Mouse (Mus musculus): Measurements from ENCODE around the gene Gm12569.

Gm12569 gene

DNA sequence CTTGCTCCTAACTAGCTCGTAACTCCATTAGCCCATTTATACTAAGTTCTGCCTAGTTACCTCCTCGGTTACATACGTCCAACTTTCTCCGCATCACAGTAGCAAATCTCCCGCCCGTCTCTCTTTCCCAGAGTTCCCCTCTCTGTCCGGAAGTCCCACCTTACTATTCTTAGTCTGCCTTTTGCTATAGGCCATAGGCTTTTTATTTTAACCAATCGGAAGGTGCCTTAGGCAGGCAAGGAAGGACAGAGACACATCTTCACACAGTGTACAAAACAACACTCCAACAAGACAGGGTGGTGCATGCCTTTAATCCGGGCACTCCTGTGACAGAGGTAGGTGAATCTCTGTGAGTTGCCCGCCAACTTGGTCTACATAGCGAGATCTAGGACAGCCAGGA lies at the start of gene Gm12569:
TSS of gene Gm12569 (plus strand) at position 166 of the 400 bp plus-strand sequence.
- DNase-seq (ENCODE audit: low read depth): no peak

DNA sequence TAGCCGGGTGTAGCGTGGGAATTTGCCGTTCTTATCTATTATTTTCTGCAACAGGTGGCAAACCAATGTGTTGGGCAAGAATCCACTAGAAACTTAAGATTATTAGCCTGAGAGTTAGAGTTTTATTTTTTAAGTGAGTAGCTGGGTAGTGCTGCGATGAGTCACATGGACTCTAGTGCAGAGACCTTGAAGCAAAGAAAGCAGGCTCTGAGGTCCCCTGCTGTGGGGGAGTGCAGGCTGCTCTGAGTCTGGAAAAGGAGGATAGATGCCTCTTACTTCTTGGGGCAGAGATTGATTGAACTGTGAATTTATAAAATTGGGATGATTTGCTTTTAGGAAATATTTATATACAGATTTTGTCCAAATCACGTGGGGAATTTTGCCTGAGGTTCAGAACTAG lies 17.5 kb upstream of the Gm12569 start:
- no peak for DNase-seq (ENCODE audit: low read depth)

DNA sequence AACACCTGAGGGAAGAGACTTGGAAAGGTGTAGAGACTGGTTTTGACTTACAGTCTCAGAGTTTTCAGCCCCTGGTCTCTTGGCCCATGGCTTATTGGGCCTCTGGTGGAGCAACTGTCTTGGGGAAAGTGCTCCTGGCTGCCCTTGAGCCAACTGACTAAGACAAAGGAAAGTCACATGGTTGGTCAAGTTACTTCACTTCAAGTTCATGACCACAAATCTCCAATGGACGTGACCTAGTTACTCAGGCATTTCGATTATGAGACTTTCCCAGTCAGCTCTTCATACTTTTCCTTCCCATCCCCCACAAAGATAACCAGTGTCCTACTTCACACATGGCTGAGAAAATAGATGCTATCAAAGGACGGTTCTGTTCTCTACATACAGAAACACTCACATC lies 12.5 kb upstream of the Gm12569 start:
- DNase-seq (ENCODE audit: low read depth): no peak

DNA sequence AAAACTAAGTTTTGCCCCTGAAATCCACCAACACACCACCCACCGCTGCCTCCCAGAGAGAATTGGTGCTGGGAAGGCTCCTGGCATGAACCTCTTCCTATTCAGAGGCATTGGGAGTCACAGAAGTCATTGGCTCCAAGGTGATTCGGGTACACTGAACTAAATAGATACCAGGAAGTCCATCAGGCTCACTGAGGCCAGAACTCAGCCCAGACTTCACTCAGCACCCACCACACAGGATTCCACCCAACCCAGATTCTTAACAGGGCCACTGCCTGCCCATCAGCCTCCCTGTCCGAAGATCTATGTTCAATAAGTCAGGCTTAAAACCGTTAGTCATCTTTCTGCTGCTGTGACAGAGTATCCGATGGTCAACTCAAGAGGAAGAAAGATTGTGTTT lies 8.8 kb upstream of the Gm12569 start:
- DNase-seq (ENCODE audit: low read depth): no peak

DNA sequence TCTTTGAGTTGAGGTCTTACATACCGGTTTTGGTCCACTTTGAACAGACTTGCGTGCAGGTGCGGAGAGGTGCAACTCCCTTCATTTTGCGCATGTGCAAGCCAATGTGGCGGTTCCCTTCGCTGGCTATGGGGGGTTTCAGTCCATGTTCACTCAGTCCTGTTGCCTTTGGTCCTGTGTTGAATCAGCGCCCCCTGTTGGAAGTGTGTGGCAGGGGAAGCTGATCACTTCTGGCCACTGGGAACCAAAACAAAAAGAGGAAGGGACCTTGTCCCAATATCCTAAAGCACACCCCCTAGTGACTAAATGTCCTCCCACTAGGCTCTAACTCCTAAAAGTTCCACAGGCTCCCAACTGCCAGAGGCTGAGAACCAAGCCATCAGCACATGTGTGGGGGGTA lies 6.3 kb upstream of the Gm12569 start:
- no peak for DNase-seq (ENCODE audit: low read depth)

DNA sequence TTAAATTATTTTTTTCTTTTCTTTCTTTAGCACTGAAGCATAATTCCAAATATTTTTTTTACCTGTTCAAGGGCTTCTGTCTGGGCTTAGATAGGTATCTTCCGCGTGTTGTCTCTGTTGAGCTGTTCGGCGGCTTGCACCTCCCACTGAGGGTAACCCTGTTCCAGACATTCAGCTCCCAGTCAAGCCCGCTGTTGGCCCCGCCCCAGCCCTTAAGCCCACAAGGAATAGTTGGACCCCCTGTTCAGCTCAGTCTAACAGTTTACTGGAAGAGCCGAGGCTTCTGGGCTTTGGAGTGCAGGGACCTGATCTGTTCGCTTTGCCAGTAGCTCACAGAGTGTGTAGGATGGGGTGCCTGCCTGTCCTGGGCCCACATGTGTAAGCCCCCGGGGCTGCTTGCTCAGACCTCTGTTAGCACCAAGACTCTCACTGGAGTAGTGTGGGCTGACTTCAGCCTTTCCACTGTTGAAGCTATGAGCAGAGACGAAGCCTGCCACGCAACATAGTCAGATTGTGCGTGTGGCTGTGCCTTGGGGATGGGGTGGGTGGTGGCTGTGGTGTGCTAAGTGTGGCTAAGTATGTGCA lies 785 bp upstream of the Gm12569 start:
- no peak for DNase-seq (ENCODE audit: low read depth)

DNA sequence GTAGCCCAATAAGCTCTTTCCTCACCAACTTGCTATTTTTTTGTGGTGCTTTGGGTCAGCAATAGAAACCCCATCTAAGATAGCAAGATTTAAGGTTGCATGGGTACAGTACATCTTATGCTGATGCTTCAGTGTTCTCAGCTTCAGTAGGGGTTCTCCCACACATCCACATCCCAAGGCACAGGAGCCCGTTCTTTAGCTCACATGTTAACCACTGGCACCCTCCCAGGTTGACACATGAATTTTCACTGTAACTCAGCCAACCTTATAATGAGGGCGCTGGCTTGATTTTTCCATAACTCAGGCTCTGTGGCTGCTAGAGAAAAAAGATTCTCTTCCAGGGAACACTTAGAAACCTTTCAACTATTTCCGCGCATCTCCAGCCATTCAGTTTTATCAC lies 6.8 kb downstream of the Gm12569 start:
- DNase-seq (ENCODE audit: low read depth): no peak

DNA sequence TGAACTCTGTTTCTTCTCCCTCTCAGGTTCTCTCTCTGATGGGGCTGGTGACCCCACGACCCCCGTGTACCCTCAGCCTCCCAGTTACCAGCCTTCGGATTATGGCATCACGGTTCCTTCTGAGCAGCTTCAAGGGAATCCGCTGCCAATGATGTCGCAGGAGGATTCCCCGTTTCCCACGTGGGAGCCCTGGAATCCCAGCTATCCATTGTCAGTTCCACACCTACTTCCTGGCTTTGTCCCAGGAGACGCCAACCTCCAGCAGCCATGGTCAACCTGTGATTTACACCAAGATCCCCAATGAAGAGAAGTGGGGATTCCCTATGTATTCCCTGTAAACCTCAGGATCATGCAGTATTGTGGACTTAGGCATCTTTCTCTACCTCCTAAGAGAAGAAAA lies 14.4 kb downstream of the Gm12569 start:
- DNase-seq (ENCODE audit: low read depth): no peak

DNA sequence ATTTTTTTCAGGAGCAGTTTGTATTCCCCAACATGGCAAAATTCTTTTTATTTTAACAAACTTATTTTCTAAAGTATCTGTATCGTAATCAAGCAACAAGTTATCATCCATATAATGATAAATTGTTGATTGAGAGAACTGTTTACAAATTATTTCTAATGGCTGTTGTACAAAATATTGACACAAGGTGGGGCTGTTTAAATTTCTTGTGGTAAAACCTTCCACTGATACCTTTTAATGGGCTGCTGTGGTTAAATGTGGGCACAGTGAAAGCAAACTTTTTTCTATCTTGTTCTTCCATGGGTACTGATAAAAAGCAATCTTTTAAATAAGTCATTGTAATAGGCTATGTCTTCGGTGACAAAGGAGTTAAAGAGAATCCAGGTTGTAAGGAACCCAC lies 22.6 kb downstream of the Gm12569 start:
- DNase-seq (ENCODE audit: low read depth): peak; percentile 52

DNA sequence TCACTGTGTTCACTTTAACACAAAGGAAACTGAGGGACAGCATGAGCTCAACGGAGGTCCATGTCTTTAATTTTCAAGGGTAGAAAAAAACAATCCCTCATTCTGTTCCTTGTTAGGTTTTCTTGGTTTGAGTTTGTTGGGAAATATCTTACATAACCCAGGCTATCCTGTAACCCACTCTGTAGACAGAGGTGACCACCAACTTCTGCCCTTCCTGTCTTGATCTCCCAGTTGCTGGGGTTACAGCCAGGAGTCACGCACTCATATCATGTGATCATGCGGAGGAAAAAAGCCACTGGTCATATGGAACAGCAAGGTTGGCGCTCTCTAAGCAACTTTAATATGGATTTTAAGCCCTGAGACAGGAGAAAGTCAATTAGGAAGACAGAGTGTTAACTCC lies 36.7 kb downstream of the Gm12569 start:
- DNase-seq (ENCODE audit: low read depth): no peak

DNA sequence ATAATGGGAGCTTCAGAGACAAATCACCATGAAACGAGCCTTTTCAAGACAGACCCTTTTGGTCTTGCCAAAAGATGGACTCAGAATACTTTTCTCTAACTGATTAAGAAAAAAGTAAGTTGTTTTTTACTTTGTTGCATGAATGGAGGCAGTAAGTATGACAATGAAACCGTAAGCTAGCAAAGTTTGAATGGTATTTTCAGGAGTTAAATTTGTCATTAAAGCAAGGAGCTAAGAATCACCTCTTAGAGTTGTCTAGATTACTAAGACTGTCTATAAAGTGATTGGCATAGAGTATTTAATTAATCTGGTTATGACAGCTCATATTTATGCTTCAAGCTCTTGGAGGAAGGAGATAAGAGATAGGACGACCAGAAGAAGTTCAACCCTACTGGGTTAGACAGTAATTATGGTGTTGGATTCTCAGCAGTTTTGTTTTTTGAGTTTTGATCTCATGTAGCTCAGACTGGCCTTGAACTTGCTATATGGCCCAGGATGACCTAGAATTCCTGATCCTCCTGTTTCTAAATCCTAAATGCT lies 41.5 kb downstream of the Gm12569 start, which contains the start of gene Clk4:
TSS of gene Clk4 (plus strand) at position 51 of the 540 bp plus-strand sequence.
- no peak for DNase-seq (ENCODE audit: low read depth)

DNA sequence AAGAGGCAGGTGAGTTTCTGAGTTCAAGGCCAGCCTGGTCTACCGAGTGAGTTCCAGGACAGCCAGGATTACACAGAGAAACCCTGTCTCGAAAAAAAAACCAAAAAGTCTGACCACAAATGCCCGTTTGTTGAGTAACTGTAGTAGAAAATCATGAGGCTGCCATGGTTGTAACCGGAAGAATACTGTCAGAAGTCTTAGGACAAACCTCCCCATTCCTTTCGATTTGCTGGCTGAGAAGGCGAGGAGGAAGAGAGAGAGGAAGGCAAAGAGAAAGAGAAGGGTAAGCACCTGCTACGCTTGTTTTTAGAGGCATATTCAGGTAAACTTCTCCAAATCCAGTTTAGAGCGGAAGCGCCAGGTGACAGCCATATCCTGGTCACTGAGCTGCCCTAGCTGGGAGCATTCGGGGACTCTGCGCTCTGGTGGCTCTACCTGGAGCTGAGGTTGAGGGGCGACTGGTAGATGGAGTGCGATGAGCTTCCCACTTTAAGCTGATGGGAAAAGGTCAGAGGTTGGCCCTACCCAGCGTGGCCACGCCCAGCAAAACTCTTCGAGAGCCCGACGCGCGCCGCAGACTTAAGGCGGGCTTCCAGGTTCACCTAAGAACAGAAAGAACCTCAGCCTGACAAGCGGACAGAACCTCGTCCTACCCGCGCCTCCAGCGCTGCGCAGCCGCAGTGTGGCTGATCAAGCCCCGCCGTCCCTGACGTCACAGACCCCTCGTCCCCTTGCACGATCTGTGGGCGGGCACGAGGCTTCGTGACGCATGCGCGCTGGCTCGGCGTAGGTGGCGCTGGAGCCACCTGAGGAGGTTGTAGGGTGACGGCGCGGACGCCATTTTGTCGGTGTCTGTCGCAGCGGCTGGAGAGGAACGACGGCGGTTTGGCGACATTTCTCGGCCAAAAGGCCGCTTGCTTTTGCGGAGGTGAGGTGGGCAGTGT lies 42.3 kb downstream of the Gm12569 start, which contains the start of gene BC049762:
TSS of gene BC049762 (minus strand) at position 705 of the 944 bp plus-strand sequence.
- peak; percentile 100 for DNase-seq (ENCODE audit: low read depth)

DNA sequence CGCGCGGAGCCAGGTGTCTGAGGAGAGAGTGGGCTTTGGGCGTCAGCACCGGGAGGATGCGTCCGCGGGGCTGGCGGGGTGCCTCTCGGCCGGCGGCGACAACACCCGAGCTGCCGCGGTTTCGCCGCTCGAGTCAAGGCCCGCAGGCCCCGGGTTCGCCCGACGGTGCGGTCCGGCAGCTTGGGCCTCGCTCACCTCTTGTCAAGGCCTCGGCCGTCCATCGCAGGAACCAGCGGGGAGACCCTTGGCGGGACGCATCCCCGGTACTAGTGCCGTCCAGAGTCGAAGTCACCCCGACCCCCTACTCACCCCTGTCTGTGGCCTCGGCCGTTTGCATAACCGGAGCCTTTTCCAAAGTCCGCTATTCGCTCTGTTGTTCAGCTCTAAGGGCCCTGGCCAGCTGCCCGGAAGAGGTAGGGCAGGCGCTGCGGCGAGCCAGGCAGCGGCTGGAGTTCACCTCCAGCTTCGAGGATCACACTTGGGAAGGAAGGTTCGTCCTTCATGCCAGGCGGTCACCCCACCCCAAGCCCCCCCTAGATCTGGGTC lies 43.1 kb downstream of the Gm12569 start:
- DNase-seq (ENCODE audit: low read depth): peak; percentile 61

DNA sequence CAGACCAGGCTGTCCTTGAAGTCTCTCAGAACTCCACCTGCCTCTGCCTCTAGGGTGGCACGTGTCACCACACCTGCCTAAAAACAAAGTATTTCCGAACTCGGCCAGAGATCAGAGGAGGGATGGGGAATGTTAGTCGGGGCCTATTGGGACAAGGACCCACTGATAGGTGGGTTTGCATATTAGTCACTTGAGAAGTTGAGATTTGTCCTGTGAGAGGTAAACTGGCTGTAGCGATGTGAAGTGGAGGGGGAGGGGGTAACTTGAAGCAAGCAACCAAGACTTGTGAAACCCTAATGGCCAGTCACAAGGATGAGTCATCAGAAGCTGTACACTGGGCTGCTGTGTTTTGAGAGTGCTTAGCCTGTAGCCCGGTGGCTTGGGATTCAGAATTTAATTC lies 44.1 kb downstream of the Gm12569 start:
- peak; percentile 69 for DNase-seq (ENCODE audit: low read depth)

DNA sequence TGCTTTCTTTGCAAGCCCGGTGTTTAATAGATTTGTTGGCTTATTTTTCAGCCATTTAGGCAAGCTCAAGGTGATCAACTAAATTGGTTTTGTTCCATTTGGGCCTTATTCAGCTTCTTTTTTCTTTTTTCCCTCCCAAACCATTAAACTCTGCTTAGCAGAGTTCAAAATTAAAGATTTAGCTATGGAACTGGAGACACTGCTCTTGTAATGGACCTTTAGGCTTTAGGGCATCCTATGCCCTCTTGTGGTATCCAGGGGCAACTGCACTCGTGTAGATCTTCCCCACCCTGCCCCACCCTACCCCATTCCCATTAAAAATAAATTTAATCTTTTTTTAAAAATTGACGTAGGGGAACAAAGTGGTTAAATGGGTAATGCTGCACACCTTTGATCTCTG lies 45.1 kb downstream of the Gm12569 start:
- peak; percentile 55 for DNase-seq (ENCODE audit: low read depth)

DNA sequence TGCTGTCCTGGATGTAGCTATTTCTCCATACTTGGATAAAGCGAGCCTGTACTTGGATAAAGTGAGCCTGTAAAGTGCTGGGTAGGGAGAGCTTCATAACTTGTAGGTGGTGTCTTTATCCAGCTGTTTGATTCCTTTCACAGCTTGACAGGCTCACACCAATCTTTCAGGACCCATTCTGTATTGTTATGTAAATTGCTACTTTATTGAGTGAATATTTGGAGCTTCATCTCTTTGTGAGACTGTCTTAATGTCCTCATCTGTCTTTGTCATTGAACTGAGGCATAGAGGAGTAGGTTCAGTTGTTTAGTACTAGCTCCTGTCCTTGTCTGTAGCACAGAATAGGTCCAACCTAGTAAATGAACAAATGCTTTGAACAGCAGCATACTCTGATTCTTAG lies 54.1 kb downstream of the Gm12569 start:
- DNase-seq (ENCODE audit: low read depth): no peak
